Comparison of ENCODE assay signal across 16 mouse cellular contexts in genomic region chr12:80794935-80795785, GRCm38 (mm10). TPM values are rescaled to one million over a fixed set of nuclear protein-coding genes. Genes with fewer than 3 reads are reported as not detected.
DNase-seq lines count a peak whose midpoint lies in the region; ATAC-seq and TF ChIP-seq lines count a peak whose summit lies in the region.
"Had no signal": no experiment of that assay in that cellular context is flagged by ENCODE, and none has a peak within 500 bp of the region (broad histone marks: within the 10 kb centered on the region; RNA-seq: fewer than 3 reads in every experiment).

No protein-coding gene starts in this region.

- H3K4me3 ChIP-seq in heart, embryonic 11.5 days (ENCODE audit: low read depth, low read length), result no peak overlapping the region
- H3K4me3 ChIP-seq in liver, embryonic 12.5 days, result no peak overlapping the region
- no peak overlapping the region for H3K4me3 ChIP-seq in liver, embryonic 11.5 days (ENCODE audit: low read depth, low read length)
- no peak overlapping the region for H3K4me3 ChIP-seq in embryonic fibroblast, embryonic 13.5 days (ENCODE audit: insufficient read depth, low read length)

- no peaks in the 10 kb centered on the region for H3K27me3 ChIP-seq in heart, embryonic 11.5 days (ENCODE audit: control insufficient read depth, insufficient read depth, low read length)
- H3K27me3 ChIP-seq in liver, embryonic 12.5 days (replicated peaks), result no peaks in the 10 kb centered on the region
- no peaks in the 10 kb centered on the region for H3K27me3 ChIP-seq in liver, embryonic 11.5 days (replicated peaks; ENCODE audit: control insufficient read depth, insufficient read depth, low read length)
- H3K27me3 ChIP-seq: CH12.LX had no signal

- H3K9ac ChIP-seq in heart, embryonic 11.5 days (ENCODE audit: low read depth, low read length), result no peak overlapping the region
- no peak overlapping the region for H3K9ac ChIP-seq in liver, embryonic 12.5 days
- no peak overlapping the region for H3K9ac ChIP-seq in liver, embryonic 11.5 days (ENCODE audit: low read depth, low read length)
- H3K9ac ChIP-seq: hindbrain, embryonic 14.5 days had no signal

- TF ChIP-seq CTCF in embryonic fibroblast, embryonic 13.5 days (IDR thresholded peaks at IDR 0.05; ENCODE audit: borderline replicate concordance, insufficient read depth, low read length), result no peak

- no peak for TF ChIP-seq POLR2A in embryonic fibroblast, embryonic 13.5 days (IDR thresholded peaks at IDR 0.05; ENCODE audit: low read depth, low read length)

- H3K4me2 ChIP-seq in heart, embryonic 11.5 days, result no peak overlapping the region
- H3K4me2 ChIP-seq in liver, embryonic 12.5 days, result peak overlapping the region; percentile 1; the same call in 1 of the 2 replicates
- no peak overlapping the region for H3K4me2 ChIP-seq in liver, embryonic 11.5 days
- H3K4me2 ChIP-seq: hindbrain, embryonic 14.5 days had no signal

- 55% methylated on average over 2 of the region's 2 CpGs for WGBS in heart, embryonic 11.5 days (ENCODE audit: insufficient replicate concordance)
- WGBS in liver, embryonic 12.5 days (ENCODE audit: insufficient replicate concordance), result 48% methylated on average over 2 of the region's 2 CpGs
- 49% methylated on average over 2 of the region's 2 CpGs for WGBS in liver, embryonic 11.5 days

- no peak for DNase-seq in heart, adult 9 months (ENCODE audit: low spot score in 2 of 2)
- DNase-seq in liver, embryonic 11.5 days (ENCODE audit: low spot score), result no peak
- DNase-seq in thymus, postnatal 10 days (ENCODE audit: low spot score in 2 of 2), result peak; percentile 38 to 43
- DNase-seq in layer of hippocampus, postnatal 10 days (ENCODE audit: low spot score in 2 of 2), result no peak
- DNase-seq in left cerebral cortex, postnatal 36 days (ENCODE audit: low spot score in 2 of 2), result no peak
- DNase-seq: gastrocnemius, postnatal 25 days; kidney, adult 18-20 months had no signal

- H3K9me3 ChIP-seq in heart, embryonic 11.5 days (replicated peaks; ENCODE audit: control insufficient read depth, low read length), result no peaks in the 10 kb centered on the region
- no peaks in the 10 kb centered on the region for H3K9me3 ChIP-seq in liver, embryonic 12.5 days (replicated peaks)
- H3K9me3 ChIP-seq in liver, embryonic 11.5 days (ENCODE audit: control insufficient read depth, low read length), result no peaks in the 10 kb centered on the region

- H3K36me3 ChIP-seq in heart, embryonic 11.5 days (ENCODE audit: control insufficient read depth, insufficient read depth, low read length), result no peaks in the 10 kb centered on the region
- H3K36me3 ChIP-seq in liver, embryonic 12.5 days, result peaks cover 29% of the 10 kb centered on the region
- no peaks in the 10 kb centered on the region for H3K36me3 ChIP-seq in liver, embryonic 11.5 days (ENCODE audit: control insufficient read depth, insufficient read depth, low read length)

- intact Hi-C loops in left cerebral cortex, postnatal 36 days (cut with DNase I), result loop anchor here (5.0 kb wide), 2 partner anchors 52 to 152 kb away; partner anchors contain the start of gene Srsf5

- H3K27ac ChIP-seq in heart, embryonic 11.5 days (ENCODE audit: low read depth, low read length), result 0 out of 2 replicates have a peak overlapping the region, but pooled peaks have one; percentile 22
- H3K27ac ChIP-seq in liver, embryonic 12.5 days, result peak overlapping the region; percentile 55; the same call in 1 of the 2 replicates
- H3K27ac ChIP-seq in liver, embryonic 11.5 days (ENCODE audit: low read depth, low read length), result no peak overlapping the region
- 0 out of 2 replicates have a peak overlapping the region, but pooled peaks have one; percentile 7 for H3K27ac ChIP-seq in embryonic fibroblast, embryonic 13.5 days (ENCODE audit: insufficient read depth, low read length)
- H3K27ac ChIP-seq: hindbrain, embryonic 14.5 days; macrophage had no signal

- ATAC-seq in heart, embryonic 11.5 days (replicated peaks; ENCODE audit: insufficient number of reproducible peaks, low FRiP score, low TSS enrichment), result no peak
- no peak for ATAC-seq in liver, embryonic 12.5 days
- no peak for ATAC-seq in liver, embryonic 11.5 days (replicated peaks; ENCODE audit: low FRiP score)
- ATAC-seq: forebrain, embryonic 16.5 days had no signal

- H3K4me1 ChIP-seq in heart, embryonic 11.5 days (ENCODE audit: control insufficient read depth, insufficient read depth, low read length), result peaks cover 17% of the 10 kb centered on the region
- H3K4me1 ChIP-seq in liver, embryonic 12.5 days, result peaks cover 64% of the 10 kb centered on the region
- H3K4me1 ChIP-seq in liver, embryonic 11.5 days (replicated peaks; ENCODE audit: control insufficient read depth, insufficient read depth, low read length), result peaks cover 33% of the 10 kb centered on the region
- H3K4me1 ChIP-seq in embryonic fibroblast, embryonic 13.5 days (ENCODE audit: control insufficient read depth, insufficient read depth, low read length), result peaks cover 9% of the 10 kb centered on the region; the same call in 1 of the 2 replicates

RNA-seq across cellular contexts. Expression of gene Susd6, which starts 4.8 kb away (rescaled TPM):
- 17.7 and 20.4 TPM in 2 replicates for polyA plus RNA-seq in heart, embryonic 11.5 days (2014; fragmentation: Nextera tagmentation; extraction: Ambion mirVana)
- 15.0 and 15.9 TPM in 2 replicates for polyA plus RNA-seq in liver, embryonic 12.5 days (2016; fragmentation: Nextera tagmentation; extraction: Ambion mirVana)
- polyA plus RNA-seq in liver, embryonic 11.5 days (2014; fragmentation: Nextera tagmentation; extraction: Ambion mirVana), result 21.5 and 21.7 TPM in 2 replicates
- polyA plus RNA-seq in embryonic fibroblast, embryonic 13.5 days (2011; ENCODE audit: insufficient read length, low read depth, missing spikeins), result 73.7 and 75.3 TPM in 2 replicates
- total RNA-seq in layer of hippocampus, postnatal 10 days (2021), result 10 to 100 TPM; 36.3 to 36.5 TPM
- 10 to 100 TPM; 31.6 to 40.0 TPM for total RNA-seq in left cerebral cortex, postnatal 36 days (2021)

RNA-seq across cellular contexts. Expression of gene Ccdc177, which starts 34.7 kb away (rescaled TPM):
- 0.04 TPM in 1 of 2 replicates, not detected in the other for polyA plus RNA-seq in heart, embryonic 11.5 days (2014; fragmentation: Nextera tagmentation; extraction: Ambion mirVana)
- not detected in 2 replicates for polyA plus RNA-seq in liver, embryonic 12.5 days (2016; fragmentation: Nextera tagmentation; extraction: Ambion mirVana)
- polyA plus RNA-seq in liver, embryonic 11.5 days (2014; fragmentation: Nextera tagmentation; extraction: Ambion mirVana), result not detected in 2 replicates
- not detected in 2 replicates for polyA plus RNA-seq in embryonic fibroblast, embryonic 13.5 days (2011; ENCODE audit: insufficient read length, low read depth, missing spikeins)
- 10 to 100 TPM; 18.1 to 19.0 TPM for total RNA-seq in layer of hippocampus, postnatal 10 days (2021)
- 10 to 100 TPM; 14.5 to 15.7 TPM for total RNA-seq in left cerebral cortex, postnatal 36 days (2021)
- total RNA-seq: CH12.LX; gastrocnemius, postnatal 25 days; neutrophil, adult 5-6 weeks had no signal
- polyA plus RNA-seq: liver, embryonic 16.5 days; macrophage had no signal

Comparison
In these comparisons a context has a peak if more than half of its experiments do, and no peak if none do; other contexts are left out.
1. DNase-seq: peak in thymus, postnatal 10 days (2 of 2); none in heart, adult 9 months (0 of 2), liver, embryonic 11.5 days (single experiment), layer of hippocampus, postnatal 10 days (0 of 2) and left cerebral cortex, postnatal 36 days (0 of 2).